Mouse (Mus musculus): ENCODE data around the gene Camkk2. TPM values are rescaled to one million over a fixed set of nuclear protein-coding genes. Genes with fewer than 3 reads are reported as not detected.

Camkk2 gene
- polyA plus RNA-seq, 1 experiment from 2014 or later, result 12.4 TPM

- no peak for ATAC-seq (ENCODE audit: insufficient number of reproducible peaks, insufficient read depth, low FRiP score, low read depth)
- WGBS, result 59% methylated on average over 10 of the region's 10 CpGs
- Histone ChIP-seq H3K9ac (ENCODE audit: low read length) (no peak overlapping the region), H3K4me3 (ENCODE audit: control insufficient read depth in 1 of 2, insufficient read depth in 1 of 2, low read depth in 1 of 2, low read length in 2 of 2) (no peak overlapping the region), H3K4me2 (ENCODE audit: low read length) (no peak overlapping the region), H3K4me1 (ENCODE audit: control insufficient read depth in 2 of 2, insufficient read depth in 2 of 2, low read length in 2 of 2) (peaks cover 3 to 7% of the 10 kb centered on the region in 2 experiments; a peak in 2 of 4 replicates), H3K27ac (replicated peaks in 1 of 2; ENCODE audit: control insufficient read depth in 1 of 2, insufficient read depth in 1 of 2, low read depth in 2 of 2, low read length in 2 of 2) (no peak overlapping the region), H3K36me3 (ENCODE audit: control insufficient read depth, insufficient read depth, low read length) (no peaks in the 10 kb centered on the region), H3K27me3 (ENCODE audit: control insufficient read depth, insufficient read depth, low read length) (no peaks in the 10 kb centered on the region), H3K9me3 (ENCODE audit: control insufficient read depth, low read length) (no peaks in the 10 kb centered on the region)
Observed at GRCm38 (mm10) chr5:122698041-122698700, 81.0 kb downstream of the Camkk2 start.

- Histone ChIP-seq H3K4me3 (ENCODE audit: control insufficient read depth in 1 of 2, insufficient read depth in 1 of 2, low read depth in 1 of 2, low read length in 2 of 2) (no peak overlapping the region), H3K9ac (ENCODE audit: low read length) (no peak overlapping the region), H3K27me3 (ENCODE audit: control insufficient read depth, insufficient read depth, low read length) (no peaks in the 10 kb centered on the region), H3K36me3 (ENCODE audit: control insufficient read depth, insufficient read depth, low read length) (no peaks in the 10 kb centered on the region), H3K27ac (replicated peaks in 1 of 2; ENCODE audit: control insufficient read depth in 1 of 2, insufficient read depth in 1 of 2, low read depth in 2 of 2, low read length in 2 of 2) (no peak overlapping the region), H3K9me3 (ENCODE audit: control insufficient read depth, low read length) (no peaks in the 10 kb centered on the region), H3K4me2 (ENCODE audit: low read length) (no peak overlapping the region), H3K4me1 (ENCODE audit: control insufficient read depth in 2 of 2, insufficient read depth in 2 of 2, low read length in 2 of 2) (peaks cover 3 to 7% of the 10 kb centered on the region in 2 experiments; a peak in 2 of 4 replicates)
- no peak for ATAC-seq (ENCODE audit: insufficient number of reproducible peaks, insufficient read depth, low FRiP score, low read depth)
- 88% methylated on average over 8 of the region's 8 CpGs for WGBS
Observed at GRCm38 (mm10) chr5:122695516-122695915, 83.7 kb downstream of the Camkk2 start.

- Histone ChIP-seq H3K27ac (replicated peaks in 1 of 2; ENCODE audit: control insufficient read depth in 1 of 2, insufficient read depth in 1 of 2, low read depth in 2 of 2, low read length in 2 of 2) (peak overlapping the region in 1 of 2 experiments; percentile 24; a peak in 1 of 4 replicates), H3K9ac (ENCODE audit: low read length) (no peak overlapping the region)
- WGBS, result 53% methylated on average over 13 of the region's 13 CpGs
Observed at GRCm38 (mm10) chr5:122693431-122694207, 85.6 kb downstream of the Camkk2 start.

GRCm38 (mm10) chr5:122690486-122690885, 88.7 kb downstream of the Camkk2 start:
- Histone ChIP-seq H3K36me3 (ENCODE audit: control insufficient read depth, insufficient read depth, low read length) (no peaks in the 10 kb centered on the region), H3K9ac (ENCODE audit: low read length) (no peak overlapping the region), H3K27me3 (ENCODE audit: control insufficient read depth, insufficient read depth, low read length) (no peaks in the 10 kb centered on the region), H3K4me2 (ENCODE audit: low read length) (no peak overlapping the region), H3K4me1 (ENCODE audit: control insufficient read depth in 2 of 2, insufficient read depth in 2 of 2, low read length in 2 of 2) (peaks cover 3 to 7% of the 10 kb centered on the region in 2 experiments; a peak in 2 of 4 replicates), H3K4me3 (ENCODE audit: control insufficient read depth in 1 of 2, insufficient read depth in 1 of 2, low read depth in 1 of 2, low read length in 2 of 2) (no peak overlapping the region), H3K9me3 (ENCODE audit: control insufficient read depth, low read length) (no peaks in the 10 kb centered on the region), H3K27ac (replicated peaks in 1 of 2; ENCODE audit: control insufficient read depth in 1 of 2, insufficient read depth in 1 of 2, low read depth in 2 of 2, low read length in 2 of 2) (no peak overlapping the region)
- 49% methylated on average over 6 of the region's 6 CpGs for WGBS
- ATAC-seq (ENCODE audit: insufficient number of reproducible peaks, insufficient read depth, low FRiP score, low read depth), result no peak

More at GRCm38 (mm10) chr5:122693431-122694207, 85.6 kb downstream of the Camkk2 start:
- no peak overlapping the region for H3K4me3 ChIP-seq (ENCODE audit: control insufficient read depth in 1 of 2, insufficient read depth in 1 of 2, low read depth in 1 of 2, low read length in 2 of 2)
- H3K4me1 ChIP-seq (ENCODE audit: control insufficient read depth in 2 of 2, insufficient read depth in 2 of 2, low read length in 2 of 2), result peaks cover 3 to 7% of the 10 kb centered on the region in 2 experiments; a peak in 2 of 4 replicates
- no peaks in the 10 kb centered on the region for H3K36me3 ChIP-seq (ENCODE audit: control insufficient read depth, insufficient read depth, low read length)
- ATAC-seq (ENCODE audit: insufficient number of reproducible peaks, insufficient read depth, low FRiP score, low read depth), result no peak
- H3K4me2 ChIP-seq (ENCODE audit: low read length), result no peak overlapping the region
- H3K9me3 ChIP-seq (ENCODE audit: control insufficient read depth, low read length), result no peaks in the 10 kb centered on the region
- H3K27me3 ChIP-seq (ENCODE audit: control insufficient read depth, insufficient read depth, low read length), result no peaks in the 10 kb centered on the region

GRCm38 (mm10) chr5:122689153-122689552, 90.1 kb downstream of the Camkk2 start:
- H3K27me3 ChIP-seq (ENCODE audit: control insufficient read depth, insufficient read depth, low read length), result no peaks in the 10 kb centered on the region
- WGBS, result 81% methylated on average over 7 of the region's 7 CpGs

GRCm38 (mm10) chr5:122687391-122687790, 91.8 kb downstream of the Camkk2 start:
- Histone ChIP-seq H3K27ac (replicated peaks in 1 of 2; ENCODE audit: control insufficient read depth in 1 of 2, insufficient read depth in 1 of 2, low read depth in 2 of 2, low read length in 2 of 2) (no peak overlapping the region), H3K9me3 (ENCODE audit: control insufficient read depth, low read length) (no peaks in the 10 kb centered on the region), H3K4me2 (ENCODE audit: low read length) (no peak overlapping the region), H3K27me3 (ENCODE audit: control insufficient read depth, insufficient read depth, low read length) (no peaks in the 10 kb centered on the region), H3K36me3 (ENCODE audit: control insufficient read depth, insufficient read depth, low read length) (no peaks in the 10 kb centered on the region), H3K9ac (ENCODE audit: low read length) (no peak overlapping the region), H3K4me1 (ENCODE audit: control insufficient read depth in 2 of 2, insufficient read depth in 2 of 2, low read length in 2 of 2) (no peaks in the 10 kb centered on the region), H3K4me3 (ENCODE audit: control insufficient read depth in 1 of 2, insufficient read depth in 1 of 2, low read depth in 1 of 2, low read length in 2 of 2) (no peak overlapping the region)
- ATAC-seq (ENCODE audit: insufficient number of reproducible peaks, insufficient read depth, low FRiP score, low read depth), result no peak
- WGBS, result 67% methylated on average over 4 of the region's 4 CpGs

More at GRCm38 (mm10) chr5:122689153-122689552, 90.1 kb downstream of the Camkk2 start:
- no peak overlapping the region for H3K27ac ChIP-seq (replicated peaks in 1 of 2; ENCODE audit: control insufficient read depth in 1 of 2, insufficient read depth in 1 of 2, low read depth in 2 of 2, low read length in 2 of 2)
- no peak overlapping the region for H3K4me2 ChIP-seq (ENCODE audit: low read length)
- ATAC-seq (ENCODE audit: insufficient number of reproducible peaks, insufficient read depth, low FRiP score, low read depth), result no peak
- peaks cover 3 to 7% of the 10 kb centered on the region in 2 experiments; a peak in 2 of 4 replicates for H3K4me1 ChIP-seq (ENCODE audit: control insufficient read depth in 2 of 2, insufficient read depth in 2 of 2, low read length in 2 of 2)
- H3K4me3 ChIP-seq (ENCODE audit: control insufficient read depth in 1 of 2, insufficient read depth in 1 of 2, low read depth in 1 of 2, low read length in 2 of 2), result no peak overlapping the region
- H3K9ac ChIP-seq (ENCODE audit: low read length), result no peak overlapping the region
- H3K36me3 ChIP-seq (ENCODE audit: control insufficient read depth, insufficient read depth, low read length), result no peaks in the 10 kb centered on the region
- no peaks in the 10 kb centered on the region for H3K9me3 ChIP-seq (ENCODE audit: control insufficient read depth, low read length)

- WGBS, result 63% methylated on average over 10 of the region's 10 CpGs
- no peak for ATAC-seq (ENCODE audit: insufficient number of reproducible peaks, insufficient read depth, low FRiP score, low read depth)
- H3K27ac ChIP-seq (replicated peaks in 1 of 2; ENCODE audit: control insufficient read depth in 1 of 2, insufficient read depth in 1 of 2, low read depth in 2 of 2, low read length in 2 of 2), result no peak overlapping the region
- no peak overlapping the region for H3K4me2 ChIP-seq (ENCODE audit: low read length)
- no peak overlapping the region for H3K4me3 ChIP-seq (ENCODE audit: control insufficient read depth in 1 of 2, insufficient read depth in 1 of 2, low read depth in 1 of 2, low read length in 2 of 2)
- no peak overlapping the region for H3K9ac ChIP-seq (ENCODE audit: low read length)
- no peaks in the 10 kb centered on the region for H3K9me3 ChIP-seq (ENCODE audit: control insufficient read depth, low read length)
- H3K4me1 ChIP-seq (ENCODE audit: control insufficient read depth in 2 of 2, insufficient read depth in 2 of 2, low read length in 2 of 2), result no peaks in the 10 kb centered on the region
- H3K36me3 ChIP-seq (ENCODE audit: control insufficient read depth, insufficient read depth, low read length), result no peaks in the 10 kb centered on the region
- no peaks in the 10 kb centered on the region for H3K27me3 ChIP-seq (ENCODE audit: control insufficient read depth, insufficient read depth, low read length)
Observed at GRCm38 (mm10) chr5:122683926-122684325, 95.3 kb downstream of the Camkk2 start.

Measured in heart, embryonic 14.5 days (tissue).